Mouse (Mus musculus): Measurements from ENCODE around the gene Cachd1.

GRCm38 (mm10) chr4:100920413-100920812, 143.9 kb downstream of the Cachd1 start:
- TF ChIP-seq POLR2A (IDR thresholded peaks at IDR 0.05; ENCODE audit: insufficient read length, low read depth) = no peak
- TF ChIP-seq E2F4 (IDR thresholded peaks at IDR 0.05; ENCODE audit: insufficient read depth) = no peak
- TF ChIP-seq MAX (IDR thresholded peaks at IDR 0.05; ENCODE audit: low read depth) = no peak
- TF ChIP-seq MYOD1 (IDR thresholded peaks at IDR 0.05; ENCODE audit: control insufficient read depth in 1 of 3, insufficient read length in 2 of 3, low read depth in 2 of 3) = no peak
- no peak for TF ChIP-seq MYOG (IDR thresholded peaks at IDR 0.05; ENCODE audit: control insufficient read depth in 1 of 3, insufficient read depth in 1 of 3, insufficient read length in 2 of 3, low read depth in 2 of 3)
- TF ChIP-seq CEBPB (IDR thresholded peaks at IDR 0.05; ENCODE audit: insufficient read depth, poor library complexity, severe bottlenecking) = no peak
- TF ChIP-seq TCF12 (IDR thresholded peaks at IDR 0.05; ENCODE audit: insufficient read depth, poor library complexity, severe bottlenecking) = no peak
- no peak for TF ChIP-seq POLR2AphosphoS2 (IDR thresholded peaks at IDR 0.05; ENCODE audit: insufficient read length, low read depth)
